Comparison of ENCODE assay signal across 27 mouse cellular contexts in genomic region chr5:128405071-128405470, GRCm38 (mm10). TPM values are rescaled to one million over a fixed set of nuclear protein-coding genes. Genes with fewer than 3 reads are reported as not detected.
"Had no signal": no experiment of that assay in that cellular context is flagged by ENCODE, and none has a peak within 500 bp of the region (broad histone marks: within the 10 kb centered on the region; RNA-seq: fewer than 3 reads in every experiment).

No protein-coding gene starts in this region.

- ATAC-seq: inflammation-experienced regulatory T-cells, adult 6 months; intestine, embryonic 15.5 days; intestine, postnatal 0 days; liver, embryonic 12.5 days had no signal

- H3K36me3 ChIP-seq: heart, embryonic 13.5 days; heart, embryonic 15.5 days; hindbrain, embryonic 13.5 days; hindbrain, embryonic 15.5 days; intestine, embryonic 15.5 days; limb, embryonic 13.5 days; limb, embryonic 15.5 days; liver, embryonic 12.5 days had no signal

- H3K4me3 ChIP-seq: heart, adult 2 months; heart, embryonic 13.5 days; heart, embryonic 15.5 days; hindbrain, embryonic 13.5 days; hindbrain, embryonic 15.5 days; intestine, embryonic 15.5 days; layer of hippocampus, adult 2 months; limb, embryonic 13.5 days; limb, embryonic 15.5 days; liver, embryonic 12.5 days had no signal

- DNase-seq: gastrocnemius, postnatal 14 days; gastrocnemius, postnatal 36 days; heart, adult 11 months; heart, adult 2 months; heart, postnatal 14 days; heart, postnatal 36 days; kidney, adult 18-20 months; kidney, adult 8-10 months; kidney, postnatal 10 days; kidney, postnatal 25 days; kidney, postnatal 4 days; left cerebral cortex, postnatal 4 days had no signal

- H3K9ac ChIP-seq: heart, embryonic 13.5 days; heart, embryonic 15.5 days; hindbrain, embryonic 13.5 days; hindbrain, embryonic 15.5 days; intestine, embryonic 15.5 days; limb, embryonic 13.5 days; limb, embryonic 15.5 days; liver, embryonic 12.5 days; liver, embryonic 14.5 days had no signal

- H3K27ac ChIP-seq: heart, adult 2 months; heart, embryonic 13.5 days; heart, embryonic 15.5 days; hindbrain, embryonic 13.5 days; hindbrain, embryonic 15.5 days; intestine, embryonic 15.5 days; layer of hippocampus, adult 2 months; limb, embryonic 13.5 days; limb, embryonic 15.5 days; liver, embryonic 12.5 days; liver, embryonic 14.5 days had no signal

- H3K27me3 ChIP-seq: heart, embryonic 13.5 days; heart, embryonic 15.5 days; hindbrain, embryonic 13.5 days; hindbrain, embryonic 15.5 days; intestine, embryonic 15.5 days; limb, embryonic 13.5 days; limb, embryonic 15.5 days; liver, embryonic 12.5 days had no signal

- H3K4me2 ChIP-seq: heart, embryonic 11.5 days; heart, embryonic 13.5 days; heart, embryonic 15.5 days; hindbrain, embryonic 13.5 days; hindbrain, embryonic 15.5 days; intestine, embryonic 15.5 days; limb, embryonic 13.5 days; limb, embryonic 15.5 days; liver, embryonic 12.5 days had no signal

- H3K9me3 ChIP-seq: hindbrain, embryonic 13.5 days; hindbrain, embryonic 15.5 days had no signal

- H3K4me1 ChIP-seq: heart, embryonic 13.5 days; heart, embryonic 15.5 days; hindbrain, embryonic 13.5 days; hindbrain, embryonic 15.5 days; intestine, embryonic 15.5 days; limb, embryonic 13.5 days; limb, embryonic 15.5 days; liver, embryonic 12.5 days had no signal

RNA-seq across cellular contexts. Expression of gene Tmem132d, which starts 27.8 kb away (rescaled TPM):
- total RNA-seq: hematopoietic stem cell, adult 5-6 weeks; liver, adult 2 months had no signal
- polyA plus RNA-seq: inflammation-experienced regulatory T-cells, adult 6 months; intestine, postnatal 0 days; liver, adult 2 months had no signal
